Mouse (Mus musculus) brain, embryonic 14.5 days (tissue): ENCODE measurements around the gene Rragd.

Experiments used
- CTCF ChIP-seq: fragments of 200-500 bp; IDR thresholded peaks from 2 replicates; pipeline ENCODE4 v1.5.1; 2012; ENCODE audit warnings: inconsistent platforms, mild to moderate bottlenecking, moderate library complexity, borderline replicate concordance; ENCODE audit not compliant: insufficient read depth, insufficient read length; ENCODE audit errors: extremely low read depth
- POLR2A ChIP-seq: fragments of 200-500 bp; IDR thresholded peaks from 2 replicates; pipeline ENCODE4 v1.6.1; 2012; ENCODE audit warnings: mild to moderate bottlenecking, inconsistent platforms, borderline replicate concordance; ENCODE audit not compliant: poor library complexity, insufficient read depth, insufficient read length, severe bottlenecking; ENCODE audit errors: extremely low read depth

DNA sequence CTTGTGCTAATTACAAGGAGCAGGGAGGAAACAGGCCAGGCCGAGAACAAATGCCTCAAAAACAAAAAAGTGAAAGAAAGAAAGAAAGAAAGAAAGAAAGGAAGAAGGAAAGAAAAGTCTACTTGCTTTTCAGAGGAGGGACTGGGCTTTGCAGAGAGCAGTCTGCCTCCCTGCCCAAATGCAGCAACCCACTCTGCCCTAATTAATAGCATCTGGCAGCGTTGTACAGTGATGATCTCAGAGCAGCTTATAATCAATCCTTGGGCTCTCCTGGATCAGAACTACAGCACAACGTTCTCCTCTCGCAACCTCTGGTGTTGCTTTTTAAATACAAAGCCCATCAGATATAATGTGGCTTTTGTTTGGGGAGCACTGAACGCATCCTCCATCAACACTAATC, 42.9 kb upstream of the Rragd start:
- no peak for TF ChIP-seq CTCF
- TF ChIP-seq POLR2A: no peak
